Mouse (Mus musculus): ENCODE measurements at regions not wholly inside any gene's neighbourhood (a gene's known extent, or its start where the extent isn't known, plus 50 kb on each side); places are given as distances from the start of the nearest gene placed in this dataset.

DNA sequence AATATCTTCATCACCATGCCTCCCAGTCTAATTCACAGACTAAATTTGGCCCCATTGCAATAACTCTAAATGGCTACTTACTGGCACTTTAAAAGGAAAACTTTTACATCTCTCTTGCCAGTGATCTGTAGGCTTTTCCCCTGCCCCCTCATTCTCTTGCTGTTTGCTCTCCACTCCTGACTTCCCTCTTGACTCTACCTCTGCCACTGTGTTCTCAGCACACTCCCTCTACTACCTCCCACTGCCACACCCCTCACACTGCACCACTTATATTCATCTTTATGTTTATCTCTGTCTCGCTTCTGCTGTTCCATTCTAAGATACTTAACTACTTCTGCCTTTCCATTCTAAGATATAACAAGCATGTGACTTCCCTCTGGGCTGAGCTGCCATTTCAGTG is 141.4 kb upstream of the Rnf32 start:
- Histone ChIP-seq H3K36me3 (ENCODE audit: control insufficient read depth, insufficient read depth, low read length) (no peaks in the 10 kb centered on the region), H3K4me2 (ENCODE audit: low read depth, low read length) (no peak overlapping the region), H3K9ac (replicated peaks; ENCODE audit: low read depth, low read length) (no peak overlapping the region), H3K9me3 (ENCODE audit: control insufficient read depth, low read length) (no peaks in the 10 kb centered on the region), H3K27me3 (ENCODE audit: control insufficient read depth, insufficient read depth, low read length) (no peaks in the 10 kb centered on the region), H3K4me3 (ENCODE audit: low read depth, low read length) (no peak overlapping the region), H3K27ac (ENCODE audit: low read depth, low read length) (no peak overlapping the region), H3K4me1 (ENCODE audit: control insufficient read depth, insufficient read depth, low read length) (no peaks in the 10 kb centered on the region)
- no peak for ATAC-seq (ENCODE audit: low read depth)
- 89% methylated on average over 1 of the region's 1 CpGs for WGBS

DNA sequence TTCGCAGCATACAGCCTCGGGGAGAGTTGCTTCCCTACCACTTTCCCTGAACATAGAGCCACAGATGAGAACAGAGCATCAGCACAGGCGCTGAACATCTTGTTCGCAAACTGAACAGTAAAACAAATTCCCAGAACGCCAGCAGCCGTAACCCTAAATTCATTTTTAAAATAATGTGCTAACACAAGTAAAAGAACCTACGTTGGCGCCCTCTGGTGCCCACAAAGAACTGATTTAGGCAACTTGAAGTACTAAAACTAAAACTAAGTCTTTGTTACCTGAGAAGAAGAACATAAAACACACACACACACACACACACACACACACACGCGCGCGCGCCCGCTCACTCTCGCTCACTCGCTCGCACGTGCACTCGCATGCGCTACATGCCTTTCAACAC is 159.2 kb upstream of the Rnf32 start:
- Histone ChIP-seq H3K4me3 (ENCODE audit: low read depth, low read length) (no peak overlapping the region), H3K4me2 (ENCODE audit: low read depth, low read length) (no peak overlapping the region), H3K9ac (replicated peaks; ENCODE audit: low read depth, low read length) (no peak overlapping the region), H3K27me3 (ENCODE audit: control insufficient read depth, insufficient read depth, low read length) (no peaks in the 10 kb centered on the region), H3K27ac (ENCODE audit: low read depth, low read length) (no peak overlapping the region), H3K36me3 (ENCODE audit: control insufficient read depth, insufficient read depth, low read length) (no peaks in the 10 kb centered on the region), H3K4me1 (ENCODE audit: control insufficient read depth, insufficient read depth, low read length) (no peaks in the 10 kb centered on the region), H3K9me3 (ENCODE audit: control insufficient read depth, low read length) (no peaks in the 10 kb centered on the region)
- no peak for ATAC-seq (ENCODE audit: low read depth)
- 76% methylated on average over 20 of the region's 20 CpGs for WGBS

DNA sequence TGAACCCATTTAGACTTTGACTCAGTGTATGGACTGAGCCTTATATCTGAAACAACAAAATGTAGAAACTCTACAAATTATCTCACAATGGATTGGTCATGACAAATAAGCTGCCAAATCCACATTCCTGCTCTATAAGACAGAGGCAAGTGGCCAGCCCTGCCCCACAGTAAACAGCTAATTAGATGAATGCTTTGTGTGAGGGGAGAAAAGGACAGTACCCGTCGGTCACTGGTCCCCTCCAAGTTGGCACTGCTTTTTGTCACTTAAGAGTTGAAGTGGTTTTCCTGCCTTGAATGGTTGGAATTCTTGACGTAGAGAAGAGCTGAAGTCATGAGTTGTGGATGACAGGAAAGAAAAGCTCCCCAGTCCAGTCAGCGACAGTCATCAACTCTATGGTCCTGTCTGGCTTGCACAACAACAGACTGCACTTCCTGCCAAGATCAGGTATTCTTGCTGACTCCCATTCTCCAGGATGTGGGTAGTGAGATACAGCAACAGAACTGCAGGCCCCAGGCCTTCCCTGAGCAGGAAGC is 162.3 kb upstream of the Rnf32 start:
- ATAC-seq (ENCODE audit: low read depth): no peak
- no peak overlapping the region for H3K4me3 ChIP-seq (ENCODE audit: low read depth, low read length)
- no peak overlapping the region for H3K4me2 ChIP-seq (ENCODE audit: low read depth, low read length)
- no peak overlapping the region for H3K27ac ChIP-seq (ENCODE audit: low read depth, low read length)
- 63% methylated on average over 4 of the region's 4 CpGs for WGBS
- no peaks in the 10 kb centered on the region for H3K9me3 ChIP-seq (ENCODE audit: control insufficient read depth, low read length)
- H3K36me3 ChIP-seq (ENCODE audit: control insufficient read depth, insufficient read depth, low read length): no peaks in the 10 kb centered on the region
- no peaks in the 10 kb centered on the region for H3K4me1 ChIP-seq (ENCODE audit: control insufficient read depth, insufficient read depth, low read length)
- H3K27me3 ChIP-seq (ENCODE audit: control insufficient read depth, insufficient read depth, low read length): no peaks in the 10 kb centered on the region
- no peak overlapping the region for H3K9ac ChIP-seq (replicated peaks; ENCODE audit: low read depth, low read length)

- Histone ChIP-seq H3K27ac (ENCODE audit: low read depth, low read length) (no peak overlapping the region), H3K9ac (replicated peaks; ENCODE audit: low read depth, low read length) (no peak overlapping the region), H3K9me3 (ENCODE audit: control insufficient read depth, low read length) (no peaks in the 10 kb centered on the region), H3K4me2 (ENCODE audit: low read depth, low read length) (no peak overlapping the region), H3K27me3 (ENCODE audit: control insufficient read depth, insufficient read depth, low read length) (no peaks in the 10 kb centered on the region), H3K36me3 (ENCODE audit: control insufficient read depth, insufficient read depth, low read length) (no peaks in the 10 kb centered on the region), H3K4me3 (ENCODE audit: low read depth, low read length) (no peak overlapping the region), H3K4me1 (ENCODE audit: control insufficient read depth, insufficient read depth, low read length) (no peaks in the 10 kb centered on the region)
- no peak for ATAC-seq (ENCODE audit: low read depth)
- WGBS: 75% methylated on average over 5 of the region's 5 CpGs
Observed at GRCm38 (mm10) chr5:29030525-29030924, 165.3 kb upstream of the Rnf32 start.

GRCm38 (mm10) chr5:29029957-29030356 is 165.8 kb upstream of the Rnf32 start:
- no peak for ATAC-seq (ENCODE audit: low read depth)

DNA sequence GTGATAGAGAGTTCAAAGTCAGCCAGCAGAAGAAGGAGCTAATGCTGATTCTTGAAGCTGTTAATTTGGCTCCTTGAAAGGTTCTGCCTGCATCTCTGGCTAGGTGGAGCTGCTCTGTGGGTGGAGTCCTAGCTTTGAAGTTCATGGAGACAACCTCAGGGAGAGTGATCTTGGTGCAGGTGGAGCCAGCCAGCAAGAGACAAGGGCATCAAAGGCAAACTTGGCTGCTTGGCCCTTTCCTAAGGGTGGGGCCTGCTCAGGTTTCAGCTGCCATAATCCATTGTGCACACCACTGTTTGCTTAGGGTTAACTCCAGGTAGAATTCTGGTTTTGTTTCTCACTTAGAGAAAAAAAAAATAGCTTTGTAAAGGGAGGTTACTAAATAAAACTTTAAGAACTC is 170.7 kb upstream of the Rnf32 start:
- H3K9ac ChIP-seq (replicated peaks; ENCODE audit: low read depth, low read length): no peak overlapping the region
- H3K27ac ChIP-seq (ENCODE audit: low read depth, low read length): no peak overlapping the region
- H3K4me3 ChIP-seq (ENCODE audit: low read depth, low read length): no peak overlapping the region
- no peaks in the 10 kb centered on the region for H3K9me3 ChIP-seq (ENCODE audit: control insufficient read depth, low read length)
- no peak for ATAC-seq (ENCODE audit: low read depth)
- no peaks in the 10 kb centered on the region for H3K36me3 ChIP-seq (ENCODE audit: control insufficient read depth, insufficient read depth, low read length)
- H3K4me1 ChIP-seq (ENCODE audit: control insufficient read depth, insufficient read depth, low read length): no peaks in the 10 kb centered on the region
- H3K4me2 ChIP-seq (ENCODE audit: low read depth, low read length): no peak overlapping the region
- no peaks in the 10 kb centered on the region for H3K27me3 ChIP-seq (ENCODE audit: control insufficient read depth, insufficient read depth, low read length)

More at GRCm38 (mm10) chr5:29029957-29030356, 165.8 kb upstream of the Rnf32 start:
- Histone ChIP-seq H3K36me3 (ENCODE audit: control insufficient read depth, insufficient read depth, low read length) (no peaks in the 10 kb centered on the region), H3K27ac (ENCODE audit: low read depth, low read length) (no peak overlapping the region), H3K4me1 (ENCODE audit: control insufficient read depth, insufficient read depth, low read length) (no peaks in the 10 kb centered on the region), H3K4me3 (ENCODE audit: low read depth, low read length) (no peak overlapping the region), H3K27me3 (ENCODE audit: control insufficient read depth, insufficient read depth, low read length) (no peaks in the 10 kb centered on the region), H3K9me3 (ENCODE audit: control insufficient read depth, low read length) (no peaks in the 10 kb centered on the region), H3K9ac (replicated peaks; ENCODE audit: low read depth, low read length) (no peak overlapping the region), H3K4me2 (ENCODE audit: low read depth, low read length) (no peak overlapping the region)
- WGBS: 88% methylated on average over 5 of the region's 5 CpGs

DNA sequence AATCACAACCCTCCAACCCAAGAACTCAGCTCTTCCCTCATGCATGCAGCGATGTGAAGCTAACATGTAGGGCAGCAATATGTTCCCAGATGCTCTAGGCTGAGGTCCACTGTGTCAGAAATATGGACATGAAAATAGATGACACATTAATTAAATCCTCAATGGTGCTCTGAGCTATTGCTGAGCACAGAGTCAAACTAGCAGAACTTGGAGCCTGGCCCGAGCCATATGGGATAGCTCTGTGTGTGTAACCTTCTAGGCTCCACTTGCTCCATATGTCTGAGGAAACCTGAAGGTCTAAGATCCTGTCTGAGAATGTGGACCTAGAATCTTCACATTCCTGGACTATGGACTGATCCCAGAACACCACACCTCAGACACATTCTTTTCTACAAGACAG is 203.0 kb upstream of the Rnf32 start:
- Histone ChIP-seq H3K4me2 (ENCODE audit: low read depth, low read length) (no peak overlapping the region), H3K4me1 (ENCODE audit: control insufficient read depth, insufficient read depth, low read length) (no peaks in the 10 kb centered on the region), H3K9me3 (ENCODE audit: control insufficient read depth, low read length) (no peaks in the 10 kb centered on the region), H3K4me3 (ENCODE audit: low read depth, low read length) (no peak overlapping the region), H3K27ac (ENCODE audit: low read depth, low read length) (no peak overlapping the region), H3K9ac (replicated peaks; ENCODE audit: low read depth, low read length) (no peak overlapping the region), H3K27me3 (ENCODE audit: control insufficient read depth, insufficient read depth, low read length) (no peaks in the 10 kb centered on the region), H3K36me3 (ENCODE audit: control insufficient read depth, insufficient read depth, low read length) (no peaks in the 10 kb centered on the region)
- no peak for ATAC-seq (ENCODE audit: low read depth)
- WGBS: 88% methylated on average over 2 of the region's 2 CpGs

DNA sequence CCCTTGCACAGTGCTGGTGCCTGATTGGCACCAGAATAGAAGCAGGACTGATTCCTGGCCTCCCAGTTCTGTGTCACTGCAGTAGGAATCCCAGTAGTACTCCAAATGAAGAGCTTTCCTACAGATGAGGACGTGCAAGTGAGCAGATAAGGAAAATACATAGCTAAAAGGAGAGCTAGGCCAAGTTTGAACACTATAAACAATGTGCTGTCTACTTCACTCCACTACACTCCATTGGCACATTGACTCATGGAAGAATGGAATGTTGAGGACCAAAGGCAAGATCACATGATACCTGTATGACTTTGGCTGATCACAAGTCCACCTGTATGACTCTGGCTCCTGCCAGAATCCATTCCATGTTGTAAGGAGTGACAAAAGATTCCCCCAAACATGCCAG is 215.9 kb upstream of the Rnf32 start:
- Histone ChIP-seq H3K4me3 (ENCODE audit: low read depth, low read length) (no peak overlapping the region), H3K4me1 (ENCODE audit: control insufficient read depth, insufficient read depth, low read length) (no peaks in the 10 kb centered on the region), H3K9me3 (ENCODE audit: control insufficient read depth, low read length) (no peaks in the 10 kb centered on the region), H3K27ac (ENCODE audit: low read depth, low read length) (no peak overlapping the region), H3K4me2 (ENCODE audit: low read depth, low read length) (no peak overlapping the region), H3K27me3 (ENCODE audit: control insufficient read depth, insufficient read depth, low read length) (no peaks in the 10 kb centered on the region), H3K9ac (replicated peaks; ENCODE audit: low read depth, low read length) (no peak overlapping the region), H3K36me3 (ENCODE audit: control insufficient read depth, insufficient read depth, low read length) (no peaks in the 10 kb centered on the region)
- WGBS: 78% methylated on average over 1 of the region's 1 CpGs
- ATAC-seq (ENCODE audit: low read depth): no peak

GRCm38 (mm10) chr5:28970404-28970803 is 225.4 kb upstream of the Rnf32 start:
- Histone ChIP-seq H3K4me2 (ENCODE audit: low read depth, low read length) (no peak overlapping the region), H3K4me1 (ENCODE audit: control insufficient read depth, insufficient read depth, low read length) (no peaks in the 10 kb centered on the region), H3K4me3 (ENCODE audit: low read depth, low read length) (no peak overlapping the region), H3K36me3 (ENCODE audit: control insufficient read depth, insufficient read depth, low read length) (no peaks in the 10 kb centered on the region), H3K9ac (replicated peaks; ENCODE audit: low read depth, low read length) (no peak overlapping the region), H3K27ac (ENCODE audit: low read depth, low read length) (no peak overlapping the region), H3K27me3 (ENCODE audit: control insufficient read depth, insufficient read depth, low read length) (no peaks in the 10 kb centered on the region), H3K9me3 (ENCODE audit: control insufficient read depth, low read length) (no peaks in the 10 kb centered on the region)
- WGBS: 84% methylated on average over 2 of the region's 2 CpGs
- no peak for ATAC-seq (ENCODE audit: low read depth)

DNA sequence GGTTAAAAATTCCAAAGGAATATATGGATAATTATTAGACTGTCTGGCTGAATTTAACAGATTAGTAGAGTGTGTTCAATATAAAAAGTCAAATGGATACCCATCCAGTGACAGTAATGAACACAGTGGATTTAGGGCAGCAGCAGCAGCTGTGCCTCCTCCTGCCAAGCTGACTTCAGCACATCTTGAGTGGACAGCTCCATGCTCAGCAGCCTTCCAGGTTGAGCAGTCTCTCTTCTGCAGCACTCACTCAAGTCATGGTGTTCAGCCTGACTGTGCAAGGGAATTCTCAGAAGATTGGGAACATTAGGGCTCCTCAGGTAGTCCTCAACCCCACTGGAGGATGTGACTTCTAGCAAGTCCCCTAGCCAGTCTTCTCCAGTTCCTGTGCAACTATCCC is 240.8 kb upstream of the Rnf32 start:
- Histone ChIP-seq H3K36me3 (ENCODE audit: control insufficient read depth, insufficient read depth, low read length) (no peaks in the 10 kb centered on the region), H3K27ac (ENCODE audit: low read depth, low read length) (no peak overlapping the region), H3K4me3 (ENCODE audit: low read depth, low read length) (no peak overlapping the region), H3K4me1 (ENCODE audit: control insufficient read depth, insufficient read depth, low read length) (no peaks in the 10 kb centered on the region), H3K9me3 (ENCODE audit: control insufficient read depth, low read length) (no peaks in the 10 kb centered on the region), H3K9ac (replicated peaks; ENCODE audit: low read depth, low read length) (no peak overlapping the region), H3K27me3 (ENCODE audit: control insufficient read depth, insufficient read depth, low read length) (no peaks in the 10 kb centered on the region), H3K4me2 (ENCODE audit: low read depth, low read length) (no peak overlapping the region)
- no peak for ATAC-seq (ENCODE audit: low read depth)

All from neural tube, embryonic 14.5 days (tissue).